Mouse (Mus musculus) adrenal gland, postnatal 10 days (tissue): ENCODE measurements around the gene Ppp1r9a. TPM values are rescaled to one million over a fixed set of nuclear protein-coding genes. Genes with fewer than 3 reads are reported as not detected.

ENCODE experiments used
- DNase-seq: peaks from one replicate; pipeline ENCODE4 v3.0.0; 2021; ENCODE audit warnings: mixed read lengths
- total RNA-seq, 2 experiments: library from RNA; stranded (reverse); gene quantifications; 2 replicates each; pipeline ENCODE4 v1.2.3; 2021

The Ppp1r9a gene
- total RNA-seq, 2 experiments from 2014 or later = 31.6 to 49.9 TPM

DNA sequence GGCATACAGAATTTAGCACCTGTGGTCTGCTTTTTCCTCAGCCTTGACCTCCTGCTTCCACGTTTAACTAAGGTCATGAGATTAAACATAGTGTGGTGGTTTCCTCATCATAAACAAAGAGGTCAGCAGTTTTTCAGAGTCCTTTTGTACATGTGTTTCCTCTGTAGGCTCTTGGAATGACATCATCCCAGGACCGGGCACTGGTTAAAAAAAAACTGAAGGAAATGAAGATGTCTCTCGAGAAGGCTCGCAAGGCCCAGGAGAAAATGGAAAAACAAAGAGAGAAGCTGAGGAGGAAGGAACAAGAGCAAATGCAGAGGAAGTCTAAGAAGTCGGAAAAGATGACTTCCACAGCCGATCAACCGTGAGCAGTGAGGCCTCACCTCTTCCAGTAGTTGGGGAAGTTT lies 256.7 kb downstream of the Ppp1r9a start:
- DNase-seq = no peak

DNA sequence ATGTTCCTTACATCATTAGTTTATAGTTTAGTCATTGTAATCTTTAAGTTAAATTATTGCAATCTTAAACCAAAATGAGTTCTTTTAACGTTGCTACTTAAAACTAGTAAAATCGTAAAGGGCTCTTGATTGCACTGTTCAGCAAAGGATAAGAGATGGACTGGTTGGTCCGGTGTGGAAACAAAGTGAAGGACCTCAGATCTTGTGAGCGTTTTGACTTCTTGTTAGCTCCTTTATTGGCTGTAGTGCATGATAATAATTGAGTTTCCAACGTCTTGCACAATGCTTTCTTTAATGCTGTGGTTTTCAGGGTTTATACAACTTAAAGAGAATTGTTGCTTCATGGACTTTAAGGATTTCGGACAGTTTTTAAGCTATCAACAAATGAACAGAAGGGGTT lies 259.3 kb downstream of the Ppp1r9a start:
- no peak for DNase-seq

DNA sequence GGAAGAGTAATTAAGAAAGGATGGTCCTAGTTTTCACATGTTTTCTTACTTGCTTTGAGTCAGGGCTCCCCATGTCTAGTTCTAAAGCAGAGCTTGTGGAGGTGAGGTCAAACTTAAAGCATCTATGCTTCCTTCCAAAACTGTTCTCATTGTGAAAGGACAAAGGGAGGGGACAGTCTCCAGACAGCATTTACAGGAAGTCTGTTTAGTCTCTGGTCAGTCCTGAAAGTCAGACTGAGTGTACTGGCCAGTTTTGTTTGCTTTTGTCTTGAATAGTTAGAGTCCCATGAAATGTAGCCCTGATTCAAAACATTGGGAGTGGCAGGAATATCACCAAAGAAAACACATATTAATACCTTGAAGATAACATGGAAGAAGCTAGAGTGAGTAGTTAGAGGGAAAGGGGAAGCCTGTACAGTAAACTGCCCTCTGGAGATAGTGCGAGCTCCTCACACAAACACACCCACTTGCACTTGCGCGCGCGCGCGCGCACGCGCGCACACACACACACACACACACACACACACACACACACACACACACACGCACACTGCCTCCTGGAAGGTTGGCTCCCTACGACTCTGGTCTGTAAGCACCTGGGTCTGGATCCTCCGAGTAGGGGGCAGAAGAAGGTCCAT lies 260.9 kb downstream of the Ppp1r9a start:
- no peak for DNase-seq

DNA sequence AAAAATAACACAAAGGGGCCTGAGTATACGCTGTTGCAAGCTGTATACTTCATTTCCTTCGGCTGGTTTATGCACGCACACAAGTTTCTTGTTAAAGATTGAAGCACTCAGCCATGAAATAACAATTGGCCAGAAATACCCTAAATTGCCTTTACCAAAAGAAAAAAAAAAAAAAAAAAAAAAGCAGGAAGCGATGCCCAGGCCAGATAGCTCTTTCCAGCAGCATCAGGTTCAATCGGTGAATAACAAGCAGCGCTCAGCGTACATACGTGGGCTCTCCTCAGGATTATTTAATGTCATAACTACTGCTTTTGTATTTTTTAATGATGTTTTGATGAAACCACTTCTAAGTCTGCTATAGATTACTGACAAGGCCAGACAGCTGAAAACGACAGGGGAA lies 262.1 kb downstream of the Ppp1r9a start:
- no peak for DNase-seq

DNA sequence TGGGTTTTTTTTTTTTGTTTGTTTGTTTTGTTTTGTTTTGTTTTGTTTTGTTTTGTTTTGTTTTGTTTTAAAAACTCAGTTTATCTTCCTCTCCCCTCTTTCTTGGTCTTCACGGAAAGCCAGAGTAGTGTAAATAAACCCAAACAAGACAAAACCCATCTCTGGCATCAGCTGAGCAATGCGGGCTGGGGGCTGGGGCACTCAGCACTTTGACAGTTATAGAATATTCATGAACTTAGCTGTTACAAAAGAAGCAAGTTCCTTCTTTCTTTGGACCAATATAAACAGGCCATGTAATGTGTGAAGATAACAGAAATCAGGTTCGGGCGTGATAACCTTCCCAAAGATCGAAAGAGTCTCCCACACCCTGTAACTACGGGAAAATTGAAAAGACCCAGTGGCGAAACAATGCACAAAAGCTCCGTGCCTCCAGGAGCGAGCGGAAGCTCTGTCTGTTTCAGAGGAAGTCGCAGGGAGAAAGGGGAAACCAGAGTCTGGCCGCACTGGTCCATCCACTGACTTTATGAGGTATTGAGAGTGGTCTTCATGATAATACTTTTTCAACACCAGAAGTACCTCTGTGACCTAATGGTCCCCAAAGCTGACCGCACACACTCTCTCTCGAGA lies 264.4 kb downstream of the Ppp1r9a start:
- DNase-seq = no peak

DNA sequence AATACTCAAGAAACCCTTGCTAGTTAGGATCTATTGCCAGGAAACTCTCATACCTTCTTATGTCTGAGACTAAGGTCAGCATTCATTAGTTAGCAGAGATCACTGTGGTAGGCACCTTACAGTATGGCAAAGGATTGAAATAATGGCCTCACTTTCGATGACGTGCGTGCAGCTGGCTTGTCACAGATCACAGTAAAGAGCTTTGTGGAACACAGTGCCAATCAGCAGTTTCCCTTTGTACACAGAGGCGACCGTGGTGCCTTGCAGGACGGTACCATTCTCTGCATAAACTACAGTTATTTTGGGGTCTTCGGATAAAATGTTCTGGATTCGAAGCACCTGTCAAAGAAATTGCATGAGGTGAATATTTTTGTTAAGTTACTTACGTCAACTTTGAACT lies 265.4 kb downstream of the Ppp1r9a start:
- no peak for DNase-seq

DNA sequence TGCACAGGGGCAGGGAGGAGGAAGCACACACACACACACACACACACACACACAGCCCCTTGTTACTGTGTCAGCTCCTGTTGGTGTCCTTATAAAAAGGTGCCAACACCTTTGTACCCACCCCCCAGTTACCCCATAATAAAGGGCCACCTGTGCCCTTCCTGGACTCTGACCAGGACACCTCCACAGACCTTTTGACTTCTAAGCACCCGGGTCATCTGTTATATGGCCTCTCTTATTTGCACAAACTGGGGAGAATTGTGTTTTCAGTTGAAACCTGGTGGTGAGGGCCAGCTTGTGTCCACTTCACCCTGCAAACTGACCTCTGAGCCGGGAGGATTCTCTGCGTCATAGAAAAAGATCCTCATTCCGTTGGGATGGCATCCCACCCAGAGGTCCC lies 268.7 kb downstream of the Ppp1r9a start:
- no peak for DNase-seq

DNA sequence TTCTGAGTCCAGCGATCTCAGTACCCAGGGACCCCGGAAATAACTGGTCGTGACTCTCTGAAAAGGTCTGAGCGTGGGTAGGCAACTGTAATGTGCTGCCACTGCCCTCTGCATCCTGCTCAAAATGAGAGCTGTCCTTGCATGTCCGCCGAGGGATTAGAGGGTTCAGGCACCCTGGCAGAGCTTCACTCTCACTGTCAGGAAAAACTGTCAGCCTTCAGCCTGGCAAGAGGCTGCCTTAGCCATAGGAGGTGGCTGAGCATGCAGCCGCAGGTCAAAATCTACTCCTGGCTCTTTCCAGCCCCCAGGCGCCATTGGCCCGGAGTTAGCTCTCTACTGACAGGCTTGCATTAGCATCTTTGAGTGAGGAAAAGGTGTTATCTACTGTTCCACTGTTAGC lies 269.9 kb downstream of the Ppp1r9a start:
- no peak for DNase-seq

DNA sequence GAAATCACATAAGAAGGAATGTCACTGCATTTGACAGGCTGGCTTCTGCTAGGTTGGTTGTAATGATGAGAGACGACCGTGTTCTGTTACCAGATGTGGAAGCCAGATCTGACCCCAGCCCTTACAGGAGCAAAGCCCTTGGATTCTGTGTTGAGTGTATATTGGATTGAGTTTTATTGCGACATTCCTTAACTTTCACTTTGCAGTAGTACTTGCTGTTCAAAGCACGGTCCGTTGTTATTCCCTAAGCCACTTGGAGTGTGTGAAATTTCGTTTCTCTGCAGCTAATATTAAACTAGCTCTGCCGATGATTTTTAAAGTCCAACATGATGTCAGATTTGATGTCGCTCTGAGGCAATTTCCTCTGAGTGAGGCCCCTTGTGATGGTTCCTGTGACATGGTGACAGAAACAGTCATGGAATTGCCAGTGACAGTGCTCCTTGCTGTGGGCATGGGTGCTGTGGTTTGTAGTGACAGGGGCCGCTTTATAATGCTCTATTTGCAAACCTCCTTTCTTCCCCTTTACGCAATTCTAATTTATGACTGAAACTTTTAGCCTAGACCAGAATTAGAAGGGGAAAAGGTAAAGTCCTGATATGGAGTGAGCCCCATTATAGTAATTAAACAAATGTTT lies 271.6 kb downstream of the Ppp1r9a start:
- DNase-seq = no peak

DNA sequence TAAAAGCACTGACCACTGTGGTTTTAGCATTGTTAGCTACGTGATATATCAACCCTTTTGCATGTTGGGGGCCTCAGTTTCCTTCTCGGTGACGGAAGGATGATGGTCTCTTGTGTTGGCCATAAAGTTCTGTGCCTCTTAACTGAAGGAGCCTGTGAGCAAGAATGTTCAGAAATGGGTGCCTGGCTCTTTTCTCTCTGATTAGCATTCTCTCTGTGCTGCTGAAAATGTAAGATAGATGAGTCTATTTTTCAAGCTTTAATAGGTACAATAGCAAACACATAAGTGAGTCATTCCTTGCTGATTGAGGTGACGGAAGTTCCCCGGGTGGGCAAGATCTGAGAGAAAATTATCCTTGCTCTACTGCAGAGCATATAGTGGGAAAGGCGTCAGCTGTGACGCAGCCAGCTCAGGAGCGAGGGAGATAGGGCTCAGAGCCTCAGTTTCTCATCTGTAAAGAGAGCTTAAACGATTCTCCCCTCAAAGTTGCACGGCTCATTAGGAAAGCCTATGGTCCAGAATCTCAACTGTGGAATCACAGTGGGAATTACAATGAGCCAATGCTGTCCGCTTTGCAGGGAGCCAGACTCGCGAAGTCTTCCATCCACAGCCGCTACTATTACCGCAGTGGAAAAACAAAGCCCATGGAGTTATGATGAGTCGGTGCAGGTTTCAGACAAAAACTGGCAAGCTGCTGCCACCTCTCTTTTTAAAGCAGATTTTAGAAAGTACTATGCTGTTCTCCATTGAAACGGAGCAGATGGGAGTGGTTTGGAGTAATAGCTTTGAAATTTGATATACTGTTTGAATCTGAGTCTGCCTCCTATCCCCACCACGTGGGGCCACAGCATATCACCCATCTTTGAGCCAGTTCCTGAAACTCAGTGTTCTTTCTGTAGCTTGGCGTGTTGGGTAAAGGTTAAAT lies 275.5 kb downstream of the Ppp1r9a start:
- no peak for DNase-seq

DNA sequence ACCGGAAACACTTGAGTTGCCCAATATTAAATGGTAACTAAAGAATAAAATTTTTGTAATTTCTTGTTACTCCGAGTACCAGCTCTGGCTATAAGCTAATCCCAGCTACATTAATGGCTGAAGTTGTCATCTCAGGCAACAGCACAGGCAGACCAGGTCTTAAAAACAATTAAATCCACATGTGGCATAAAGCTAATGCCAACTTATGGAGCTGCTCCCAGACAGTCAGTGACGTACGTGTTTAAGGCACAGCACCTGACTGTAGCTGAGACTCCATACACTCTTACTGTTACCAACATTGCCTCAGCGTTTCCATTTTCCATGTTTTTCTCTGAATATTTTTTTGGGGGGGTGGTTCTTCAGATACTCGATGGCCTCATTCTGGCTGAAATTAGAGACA lies 276.5 kb downstream of the Ppp1r9a start:
- no peak for DNase-seq

DNA sequence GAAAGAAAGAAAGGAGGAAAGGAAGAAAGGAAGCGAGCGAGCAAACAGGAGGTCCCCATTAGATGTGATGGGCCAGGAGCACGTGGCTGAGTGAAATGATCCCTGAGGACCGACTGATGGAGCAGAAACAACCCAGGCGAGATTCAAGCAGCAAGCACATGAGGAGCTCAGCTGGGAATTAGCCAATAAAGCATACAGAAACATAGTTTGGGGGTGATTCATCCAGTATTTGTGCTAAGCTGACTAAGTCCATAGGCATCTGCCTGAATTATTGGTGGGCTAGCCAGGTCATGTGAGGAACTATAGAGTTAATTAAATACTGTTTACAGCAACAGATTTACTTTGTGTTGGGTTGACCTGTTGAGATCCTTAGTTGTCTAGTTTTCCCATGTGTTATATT lies 277.9 kb downstream of the Ppp1r9a start:
- DNase-seq = no peak

DNA sequence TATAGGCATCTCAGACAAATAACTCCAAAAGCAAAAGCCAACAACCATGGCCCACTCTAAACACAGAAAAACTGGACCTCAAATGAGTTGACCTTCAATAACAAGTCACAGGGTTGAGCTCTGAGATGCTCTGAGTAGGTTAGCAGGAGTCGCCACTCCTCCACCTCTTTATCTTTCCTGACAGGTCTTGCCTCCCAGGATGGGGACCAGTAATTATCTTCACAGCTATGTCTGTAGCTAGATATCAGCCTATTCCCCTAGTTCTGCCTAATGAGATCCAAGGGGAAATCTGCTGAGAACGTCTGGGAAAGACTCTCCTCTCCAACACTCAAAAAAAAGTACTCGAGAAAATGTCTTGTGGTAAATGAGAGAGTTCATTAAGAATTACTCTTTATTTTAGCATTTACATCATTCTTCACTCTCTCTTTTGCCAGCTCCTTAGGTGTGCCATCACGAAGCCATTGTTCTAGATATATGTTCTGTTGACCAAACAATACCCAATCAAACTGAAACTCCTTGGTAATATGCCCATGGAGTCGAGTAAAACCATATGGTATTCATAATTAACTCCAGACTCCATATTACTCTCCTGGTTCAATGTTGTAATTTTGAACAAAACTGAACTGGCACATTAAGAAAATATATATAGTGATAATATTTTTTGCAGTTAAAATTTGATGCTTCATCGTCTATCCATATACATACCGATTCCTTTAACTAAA lies 283.7 kb downstream of the Ppp1r9a start:
- no peak for DNase-seq

DNA sequence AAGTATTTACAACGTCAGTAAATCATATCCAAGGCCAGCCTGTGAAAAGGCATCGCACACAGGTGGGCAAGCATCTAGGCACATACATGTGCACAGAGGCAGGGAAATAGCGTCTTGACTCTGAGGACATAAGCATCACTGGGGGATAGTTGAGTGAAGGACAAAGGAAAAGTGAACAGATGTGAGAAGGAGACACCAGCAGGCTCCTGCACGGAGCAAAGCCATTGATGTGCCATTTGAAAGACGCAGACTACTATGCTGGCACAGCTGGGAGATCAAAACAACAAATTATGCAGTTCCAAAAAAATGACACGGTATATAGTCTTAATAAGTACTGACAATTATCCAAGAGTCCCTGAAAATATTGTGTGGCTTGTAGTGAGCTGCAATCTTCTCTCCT lies 284.9 kb downstream of the Ppp1r9a start:
- no peak for DNase-seq

DNA sequence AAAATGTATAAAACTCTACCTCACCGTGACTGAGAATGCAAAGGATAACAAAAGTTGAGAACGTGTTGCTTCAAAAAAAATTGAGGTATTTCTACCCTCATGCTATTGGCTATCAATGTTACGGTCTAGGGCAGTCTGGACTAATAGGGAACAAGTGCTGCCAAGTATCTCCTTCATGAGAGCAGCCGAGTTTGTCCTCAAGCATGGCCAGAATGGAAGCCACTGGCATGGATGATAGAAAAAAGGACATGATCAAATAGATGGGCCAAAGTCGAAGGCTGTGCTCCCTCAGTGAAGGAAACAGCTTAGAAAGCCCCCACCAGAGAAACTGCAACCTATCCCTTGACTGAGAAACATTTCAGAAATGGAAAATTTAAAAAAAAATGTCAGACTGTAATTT lies 285.3 kb downstream of the Ppp1r9a start:
- DNase-seq = no peak

DNA sequence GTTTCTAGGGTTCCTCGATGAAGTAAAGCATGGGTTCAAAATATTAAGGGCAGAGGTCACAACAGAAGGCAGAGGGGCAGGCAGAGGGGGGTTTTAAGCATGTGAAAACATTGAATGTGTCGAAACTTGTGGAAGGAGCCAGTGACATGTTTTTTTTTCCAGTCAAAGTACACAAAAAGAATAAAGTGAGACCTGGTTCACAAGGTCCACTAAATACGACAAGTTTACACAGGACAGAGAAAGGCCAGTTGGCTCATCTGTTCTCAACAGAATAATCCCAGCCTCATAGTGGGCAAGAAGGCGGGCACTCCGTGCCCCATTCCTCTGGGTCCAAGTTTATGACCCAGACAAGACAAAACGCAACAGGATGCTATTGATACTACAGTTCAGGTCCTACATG lies 286.2 kb downstream of the Ppp1r9a start:
- DNase-seq = no peak

DNA sequence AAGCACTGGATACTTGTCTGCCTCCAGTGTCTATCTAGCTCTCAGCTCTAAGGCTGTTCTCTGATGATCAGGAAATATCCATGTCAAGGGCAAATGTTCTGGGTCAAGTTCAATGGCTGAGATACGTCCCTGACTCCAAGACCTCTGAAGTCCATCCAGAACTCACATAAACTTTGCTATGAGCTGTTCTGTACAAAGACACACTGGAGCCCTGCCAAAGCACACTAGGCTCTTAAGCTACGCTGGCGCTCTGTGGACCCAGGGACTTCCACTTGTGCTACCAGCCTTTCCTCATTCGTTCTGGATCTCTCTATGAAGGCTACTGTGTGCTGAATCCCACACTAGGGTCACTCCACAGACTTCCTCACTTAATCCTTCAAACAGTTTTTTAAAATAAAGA lies 286.8 kb downstream of the Ppp1r9a start:
- DNase-seq = peak; percentile 82

DNA sequence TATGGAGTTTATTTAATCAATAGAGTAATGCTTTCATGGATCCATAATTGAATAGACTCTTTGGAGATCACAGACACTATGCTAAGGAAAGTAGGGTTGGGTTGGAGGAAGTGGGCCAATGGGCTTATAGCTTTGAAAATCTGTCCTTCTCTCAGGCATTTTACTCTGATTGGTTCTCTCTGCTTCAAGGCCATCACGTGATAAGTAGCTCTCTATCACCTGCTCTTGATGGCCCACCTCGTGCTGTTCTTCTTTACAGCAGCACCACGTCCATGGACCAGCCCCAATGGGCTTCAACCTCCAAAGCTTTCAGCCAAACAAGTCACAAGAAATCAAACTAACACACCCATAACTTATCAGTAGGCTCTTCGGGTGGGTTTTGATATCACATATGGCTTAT lies 288.0 kb downstream of the Ppp1r9a start:
- DNase-seq = no peak

DNA sequence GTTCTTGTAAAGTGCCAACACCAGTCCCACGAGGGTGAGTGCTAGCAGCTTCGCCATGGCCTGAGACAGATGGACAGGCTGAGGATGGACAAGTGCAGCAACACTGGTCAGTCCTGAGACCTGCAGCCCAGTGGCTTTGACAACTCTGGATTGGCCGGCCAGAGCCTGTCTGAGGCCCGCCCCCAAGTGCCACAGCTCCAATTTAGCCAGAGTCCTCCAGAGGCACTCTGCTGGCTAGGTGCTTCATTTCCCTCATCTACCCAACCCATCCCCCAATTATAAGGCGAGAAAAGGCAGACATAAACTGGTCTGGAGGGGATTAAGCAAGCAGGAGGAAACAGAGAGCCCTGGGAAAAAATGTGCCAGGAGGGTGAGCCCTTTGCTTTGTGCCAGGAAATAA lies 291.0 kb downstream of the Ppp1r9a start, which contains the start of gene Pon1:
Pon1 (minus strand) TSS at position 254 of the 400 bp plus-strand sequence.
- DNase-seq = peak; percentile 53

DNA sequence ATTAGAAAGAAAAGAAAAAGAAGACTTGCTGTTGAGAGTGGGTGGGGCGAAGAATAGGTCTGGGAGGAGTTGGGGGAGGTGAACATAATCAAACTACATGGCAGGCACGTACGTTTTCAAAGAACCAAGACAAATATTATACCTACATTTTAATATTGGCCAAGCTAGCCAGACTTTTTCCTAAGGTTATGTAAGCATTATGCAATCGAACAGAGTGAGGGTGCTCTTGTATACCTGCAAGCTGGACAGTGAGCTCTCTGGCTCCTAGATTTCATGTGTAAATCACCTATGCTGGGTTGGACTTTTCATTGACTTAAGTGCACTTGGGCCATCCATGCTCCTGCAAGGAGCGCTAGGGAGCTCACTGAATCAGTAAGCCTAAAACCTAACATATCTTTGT lies 295.9 kb downstream of the Ppp1r9a start:
- no peak for DNase-seq

DNA sequence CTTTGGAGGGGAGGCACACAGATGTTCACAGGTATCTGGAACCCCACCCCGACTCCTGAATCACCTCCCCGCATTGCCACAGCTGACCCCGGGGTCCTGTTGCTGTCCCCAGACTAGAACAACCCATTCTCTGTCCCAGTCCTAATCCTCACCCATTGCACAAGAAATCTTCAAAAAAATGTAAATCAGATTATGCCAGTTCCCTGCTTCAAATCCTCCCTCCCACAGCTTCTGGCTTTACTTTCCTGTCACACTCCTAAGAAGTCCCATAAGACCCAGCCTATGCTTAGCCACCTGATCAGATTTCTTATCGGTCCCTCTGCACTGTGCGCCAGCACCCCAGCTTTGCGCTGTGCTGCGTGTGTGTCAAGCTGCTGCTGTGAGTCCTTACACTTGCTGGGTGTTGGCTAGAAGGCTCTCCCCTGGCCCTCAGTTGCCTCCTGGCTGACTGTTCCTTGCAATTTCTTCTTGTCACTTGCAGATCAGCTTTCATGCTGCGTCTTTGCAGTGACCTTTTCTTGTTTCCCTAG lies 296.7 kb downstream of the Ppp1r9a start:
- peak; percentile 12 for DNase-seq

DNA sequence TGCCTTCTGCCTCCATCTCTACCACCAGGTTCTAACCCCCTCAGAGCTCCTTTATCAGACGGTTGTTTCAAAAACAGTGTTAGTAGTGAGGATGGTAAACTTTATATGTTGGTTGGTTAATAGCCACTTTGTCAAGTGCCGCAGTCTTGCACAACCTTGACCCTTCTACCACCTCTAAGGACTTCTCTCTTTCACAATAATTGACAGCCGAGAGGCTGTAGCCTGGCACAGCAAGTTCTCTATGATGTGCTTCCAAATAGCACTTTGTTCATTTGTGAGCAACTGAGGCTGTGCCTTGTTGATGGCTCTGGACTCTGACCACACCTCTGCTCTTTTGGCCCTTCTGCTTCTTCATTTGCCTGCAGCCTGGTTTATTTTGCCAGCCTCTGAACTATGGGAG lies 297.2 kb downstream of the Ppp1r9a start:
- DNase-seq = peak; percentile 33
